Mouse (Mus musculus) macrophage (primary cell): ENCODE results near the gene D330045A20Rik. TPM values are rescaled to one million over a fixed set of nuclear protein-coding genes. Genes with fewer than 3 reads are reported as not detected.
"Not testable (repeated sequence)": the region's sequence is repeated elsewhere in the genome, so short reads cannot be mapped to it uniquely, and the experiment has no call there.

ENCODE experiments used
- H3K27ac ChIP-seq: fragments of 350-480 bp; formaldehyde crosslinking; 2 replicates; pipeline ENCODE4 v1.9.0; 2021
- H3K36me3 ChIP-seq: fragments of 350-480 bp; formaldehyde crosslinking; 2 replicates; pipeline ENCODE4 v1.9.0; 2021; ENCODE audit errors: inconsistent target
- H3K4me3 ChIP-seq: fragments of 350-480 bp; formaldehyde crosslinking; 2 replicates; pipeline ENCODE4 v1.9.0; 2021; ENCODE audit errors: inconsistent target
- H3K79me2 ChIP-seq: fragments of 350-480 bp; formaldehyde crosslinking; 2 replicates; pipeline ENCODE4 v1.9.0; 2021; ENCODE audit errors: inconsistent target
- WGBS: methylation state at CpG from one replicate; pipeline ENCODE4 v1.1.7; 2026; ENCODE audit warnings: inconsistent platforms; ENCODE audit not compliant: missing documents; 5-methylcytosine and 5-hydroxymethylcytosine counted together
- polyA plus RNA-seq: library from polyadenylated mRNA; stranded (reverse); fragments of 250-400 nt; gene quantifications from 3 replicates; pipeline ENCODE4 v1.2.4, GENCODE M21; 2018; ENCODE audit warnings: inconsistent platforms
- total RNA-seq, 78 experiments: library from RNA; depleted of rRNA; stranded (reverse); fragments of 250-400 nt; gene quantifications; 1 replicate in 9 of 78; 2 replicates in 24 of 78; 3 replicates in 43 of 78; 4 replicates in 2 of 78; pipeline ENCODE4 v1.2.4; 2018; ENCODE audit warnings: inconsistent platforms in 56 of 78

The D330045A20Rik gene
- total RNA-seq (2018; cell fraction: chromatin; rRNA removed) = 1 to 10 TPM in 11 of 26 experiments, under 1 TPM in 13, not detected in 2; 0.29 to 4.5 (median 0.97) TPM
- under 1 TPM; 0.09 to 0.95 (median 0.36) TPM for total RNA-seq (2018; cell fraction: cytosol; rRNA removed)
- 1 to 10 TPM in 8 of 26 experiments, under 1 TPM in 17, not detected in 1; 0.21 to 5.8 (median 0.72) TPM for total RNA-seq (2018; cell fraction: nucleus; rRNA removed)
- 0.12 to 1.6 TPM (median 0.36 TPM) in 3 replicates for polyA plus RNA-seq

DNA sequence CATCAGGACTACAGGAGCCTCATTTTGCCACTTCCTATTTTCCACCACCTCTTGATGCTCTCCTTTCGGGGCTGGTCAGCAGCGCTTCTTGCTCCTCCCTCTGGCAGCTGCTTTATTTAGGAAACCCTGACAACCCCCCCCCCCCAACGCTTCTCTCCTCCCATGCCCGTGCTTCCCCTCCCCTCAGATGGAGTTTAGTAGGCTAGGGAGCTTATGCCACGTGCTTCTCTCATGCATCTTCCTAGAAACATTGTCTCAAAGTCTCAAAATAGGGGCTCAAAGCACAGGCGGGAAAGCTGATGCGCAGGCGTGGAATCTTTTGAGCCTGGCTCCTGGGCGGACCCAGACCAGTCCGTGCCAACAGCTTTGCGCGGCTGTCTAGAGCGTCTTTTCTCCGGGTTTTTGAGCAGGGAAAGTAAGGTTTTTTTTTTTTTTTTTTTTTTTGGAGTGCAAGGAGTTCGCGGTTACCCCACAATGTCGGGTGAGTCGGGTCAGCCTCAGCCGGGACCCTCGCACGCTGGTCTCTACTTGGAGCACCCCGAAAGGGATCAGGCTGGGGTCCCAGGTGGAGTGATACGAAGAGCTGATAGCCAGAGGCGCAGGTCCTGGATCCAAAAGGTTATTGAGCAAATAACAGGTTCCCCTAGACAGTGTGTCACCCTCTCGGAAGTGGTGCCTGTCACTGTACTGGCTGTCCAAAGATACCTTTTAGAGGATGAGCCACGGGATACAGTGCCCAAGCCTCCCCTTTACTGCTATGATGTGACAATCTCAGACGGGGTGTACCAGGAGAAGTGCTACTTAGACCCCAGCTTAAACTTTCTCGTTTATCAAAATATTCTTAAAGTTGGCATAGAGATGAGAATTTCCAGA lies at the start of gene D330045A20Rik:
D330045A20Rik (plus strand) TSS at position 346 of the 873 bp plus-strand sequence.
- H3K79me2 ChIP-seq = no peaks in the 10 kb centered on the region
- peak within 1 kb of the TSS; percentile 29 for H3K4me3 ChIP-seq
- H3K36me3 ChIP-seq = no peaks in the 10 kb centered on the region
- WGBS = 26% methylated on average over 14 of the region's 28 CpGs
- H3K27ac ChIP-seq = no peak within 1 kb of the TSS

DNA sequence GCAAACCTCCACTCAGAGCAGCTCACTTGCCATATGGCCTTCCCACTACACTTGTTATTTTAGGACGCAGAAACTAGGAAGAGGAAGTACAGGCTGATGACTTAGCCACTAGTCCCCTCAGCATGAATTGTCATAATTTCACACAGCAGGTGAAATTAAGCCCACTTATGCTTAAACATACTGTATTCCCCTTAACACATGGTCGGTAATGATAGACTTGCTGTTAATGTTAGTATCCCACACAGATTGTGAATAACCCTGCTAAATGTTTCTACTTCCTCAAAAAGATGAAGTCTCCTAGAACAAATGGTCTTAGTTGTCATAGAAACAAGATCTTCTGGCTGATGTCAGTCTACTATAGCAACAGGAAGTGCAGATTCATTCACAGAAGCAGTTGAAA lies 47.6 kb upstream of the D330045A20Rik start:
- Histone ChIP-seq H3K36me3 (no peaks in the 10 kb centered on the region), H3K4me3 (no peak overlapping the region), H3K79me2 (no peaks in the 10 kb centered on the region), H3K27ac (peak overlapping the region; percentile 41)
- 30% methylated on average over 2 of the region's 2 CpGs for WGBS

DNA sequence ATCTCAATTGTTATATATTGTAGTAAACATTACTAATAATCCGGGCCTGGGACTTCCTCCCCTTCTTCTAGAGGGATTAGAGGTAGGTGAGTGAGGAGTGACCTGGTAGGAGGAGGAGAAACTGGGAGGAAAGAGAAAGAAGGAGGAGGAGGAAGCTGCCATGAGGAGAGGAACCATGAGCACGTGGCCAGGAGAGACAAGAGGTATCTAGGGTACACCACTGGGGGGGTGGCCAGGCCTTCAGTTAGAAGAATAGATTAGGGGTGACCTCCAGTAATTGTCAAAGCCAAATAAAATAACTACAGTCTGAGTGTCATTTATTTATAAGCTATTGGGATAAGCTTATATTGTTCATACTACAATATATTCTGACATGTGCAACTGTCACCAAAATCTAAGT lies 45.0 kb upstream of the D330045A20Rik start:
- Histone ChIP-seq H3K27ac (no peak overlapping the region), H3K79me2 (no peaks in the 10 kb centered on the region), H3K36me3 (no peaks in the 10 kb centered on the region), H3K4me3 (no peak overlapping the region)
- 80% methylated on average over 2 of the region's 2 CpGs for WGBS

DNA sequence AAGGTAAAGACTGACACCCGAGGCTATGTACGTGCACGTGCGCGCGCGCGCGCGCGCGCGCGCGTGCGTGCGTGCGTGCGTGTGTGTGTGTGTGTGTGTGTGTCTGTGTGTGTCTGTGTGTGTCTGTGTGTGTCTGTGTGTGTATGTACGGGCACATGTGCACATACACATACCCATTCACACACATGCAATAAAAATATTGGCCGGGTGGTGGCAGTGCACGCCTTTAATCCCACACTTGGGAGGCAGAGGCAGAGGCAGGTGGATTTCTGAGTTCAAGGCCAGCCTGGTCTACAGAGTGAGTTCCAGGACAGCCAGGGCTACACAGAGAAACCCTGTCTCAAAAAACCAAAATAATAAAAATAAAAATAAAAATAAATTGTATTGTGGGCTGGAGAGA lies 39.1 kb upstream of the D330045A20Rik start:
- not testable (repeated sequence) for H3K36me3 ChIP-seq, H3K27ac ChIP-seq, H3K79me2 ChIP-seq, H3K4me3 ChIP-seq
- WGBS = 89% methylated on average over 18 of the region's 22 CpGs

DNA sequence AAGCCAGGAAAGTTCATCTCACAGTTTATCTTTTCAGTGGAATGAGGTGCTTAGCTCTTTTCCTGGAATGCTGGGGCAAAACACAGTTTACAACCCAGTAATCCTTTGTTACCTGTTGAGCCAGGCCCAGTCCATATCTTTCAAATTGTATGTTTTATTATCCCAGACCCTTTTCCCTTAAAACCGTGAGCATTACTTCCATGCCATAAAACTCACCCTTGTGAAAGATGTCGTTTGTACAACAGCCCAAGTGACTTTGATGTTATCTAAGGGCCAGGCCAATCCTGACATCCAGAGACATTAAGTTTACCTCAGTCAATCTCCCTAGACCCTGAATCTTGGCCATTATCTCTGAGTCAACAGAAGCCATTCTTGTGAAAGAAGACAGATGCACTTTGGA lies 23.4 kb upstream of the D330045A20Rik start:
- no peaks in the 10 kb centered on the region for H3K79me2 ChIP-seq
- WGBS = 49% methylated on average over 2 of the region's 2 CpGs

DNA sequence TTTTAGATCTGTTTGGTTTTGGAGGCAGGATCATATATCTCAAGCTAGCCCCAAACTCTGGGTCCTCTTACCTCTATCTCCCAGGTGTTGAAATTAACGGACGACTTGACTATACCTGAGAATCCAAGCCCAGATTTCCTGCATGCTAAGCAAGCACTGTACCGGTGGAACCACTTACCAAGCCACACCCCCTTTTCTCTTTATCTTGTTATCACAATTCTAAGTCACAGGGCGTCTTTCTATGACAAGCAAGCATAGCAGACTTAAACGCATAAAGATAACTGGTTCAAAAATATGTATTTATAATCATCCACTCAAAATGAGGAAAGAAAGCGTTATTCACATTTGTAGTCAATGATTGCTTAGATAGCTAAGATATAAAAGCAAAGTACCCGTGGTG lies 1.9 kb downstream of the D330045A20Rik start:
- H3K4me3 ChIP-seq = no peak overlapping the region
- H3K27ac ChIP-seq = no peak overlapping the region
- H3K36me3 ChIP-seq = no peaks in the 10 kb centered on the region
- H3K79me2 ChIP-seq = no peaks in the 10 kb centered on the region
- WGBS = 66% methylated on average over 7 of the region's 7 CpGs

More for the DNA sequence above, 23.4 kb upstream of the D330045A20Rik start:
- Histone ChIP-seq H3K4me3 (no peak overlapping the region), H3K27ac (no peak overlapping the region), H3K36me3 (no peaks in the 10 kb centered on the region)

DNA sequence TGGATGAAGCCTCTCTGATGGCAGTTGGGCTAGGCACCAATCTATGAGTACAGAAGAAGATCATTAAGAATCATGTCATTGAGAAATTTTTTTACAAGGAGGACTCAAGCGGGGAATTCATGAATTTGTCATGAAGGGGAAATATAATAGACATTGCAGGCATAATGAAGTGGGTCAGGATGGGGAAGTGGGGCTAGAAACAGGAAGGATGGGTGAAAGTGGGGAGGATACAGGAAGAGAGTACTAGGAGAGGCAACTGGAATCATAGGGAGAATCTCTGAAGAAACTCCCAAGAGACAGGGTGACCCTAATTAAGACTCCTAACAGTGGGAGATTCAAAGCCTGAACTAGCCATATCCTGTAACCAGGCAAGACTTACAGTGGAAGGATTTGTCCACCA lies 4.8 kb downstream of the D330045A20Rik start:
- H3K27ac ChIP-seq = no peak overlapping the region
- H3K79me2 ChIP-seq = no peaks in the 10 kb centered on the region
- H3K4me3 ChIP-seq = no peak overlapping the region
- 50% methylated on average over 1 of the region's 1 CpGs for WGBS
- no peaks in the 10 kb centered on the region for H3K36me3 ChIP-seq

DNA sequence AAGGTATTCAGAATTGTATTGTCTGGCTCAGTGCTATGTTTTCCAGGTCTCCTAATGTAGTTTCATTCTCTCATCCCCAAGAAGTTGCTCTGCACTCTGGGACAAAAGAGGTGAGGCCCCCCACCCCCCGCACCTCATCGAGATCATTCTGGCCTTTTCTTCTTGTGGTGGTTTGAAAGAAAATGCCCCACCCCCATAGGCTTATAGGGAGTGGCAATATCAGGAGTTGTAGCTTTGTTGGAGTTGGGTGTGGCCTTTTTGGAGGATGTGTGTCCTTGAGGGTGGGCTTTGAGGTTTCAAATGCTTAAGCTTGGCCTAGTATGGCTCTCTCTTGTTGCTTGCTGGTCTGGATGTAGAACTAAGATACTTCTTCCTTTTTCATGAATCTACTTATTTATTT lies 36.0 kb downstream of the D330045A20Rik start:
- Histone ChIP-seq H3K36me3 (no peaks in the 10 kb centered on the region), H3K27ac (no peak overlapping the region), H3K79me2 (no peaks in the 10 kb centered on the region), H3K4me3 (no peak overlapping the region)
- WGBS = 96% methylated on average over 2 of the region's 2 CpGs

DNA sequence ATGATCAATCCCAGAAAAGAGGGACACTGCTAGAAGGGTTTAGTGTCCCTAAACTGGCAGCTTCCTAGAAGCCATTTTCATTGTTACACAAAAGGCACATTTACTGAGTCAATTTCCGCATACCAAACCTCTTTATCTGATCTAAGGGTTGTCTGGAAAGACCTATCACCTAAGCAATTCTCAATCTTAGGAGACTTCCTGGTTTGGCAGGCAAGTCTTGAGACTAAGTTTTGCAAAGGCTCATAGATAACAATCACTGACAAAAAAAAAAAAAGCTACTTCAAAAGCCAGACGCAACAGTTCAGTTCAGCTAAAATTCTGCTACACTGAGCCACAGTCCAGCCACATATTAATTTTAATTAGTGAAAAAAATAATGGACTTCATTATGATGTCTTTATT lies 39.1 kb downstream of the D330045A20Rik start:
- no peak overlapping the region for H3K4me3 ChIP-seq
- no peak overlapping the region for H3K27ac ChIP-seq
- H3K36me3 ChIP-seq = no peaks in the 10 kb centered on the region
- no peaks in the 10 kb centered on the region for H3K79me2 ChIP-seq
- 100% methylated on average over 2 of the region's 2 CpGs for WGBS

DNA sequence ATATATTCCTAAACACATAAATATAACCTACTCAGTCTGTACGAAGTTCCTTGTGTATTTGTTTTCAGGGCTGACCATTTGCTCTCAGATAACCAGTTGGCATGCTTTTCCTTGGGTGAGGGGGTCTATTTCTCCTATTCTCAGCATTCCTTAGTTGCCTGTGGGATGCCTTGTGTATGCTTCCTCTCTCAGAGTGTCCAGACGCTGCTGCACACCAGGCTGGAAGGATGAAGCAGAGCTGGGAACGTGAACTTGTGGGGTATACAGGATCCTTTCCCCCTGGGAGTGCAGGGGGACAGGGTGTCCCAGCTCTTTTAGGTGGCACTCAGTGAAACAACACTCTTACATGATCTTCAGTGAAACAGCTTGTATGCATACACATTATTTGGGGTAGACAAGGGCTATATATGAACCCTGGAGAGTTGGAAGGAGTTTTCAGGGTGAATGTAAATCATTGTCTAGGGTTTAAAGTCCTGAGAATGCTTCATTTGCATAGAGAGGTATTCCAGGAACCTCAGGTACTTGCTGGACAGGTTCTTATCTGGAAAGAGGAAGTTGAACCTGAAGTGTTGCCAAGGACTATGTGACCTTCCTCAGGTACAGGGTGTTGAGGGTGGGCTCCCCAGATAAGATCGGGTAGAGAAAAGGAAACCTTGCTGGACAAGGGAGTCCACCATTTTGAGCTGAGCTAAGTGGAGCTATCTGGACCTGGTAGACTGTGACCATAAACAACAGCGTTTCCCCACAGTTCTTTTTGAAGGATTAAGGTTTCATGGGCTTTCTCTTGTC lies 44.3 kb downstream of the D330045A20Rik start:
- Histone ChIP-seq H3K27ac (no peak overlapping the region), H3K79me2 (no peaks in the 10 kb centered on the region), H3K4me3 (no peak overlapping the region), H3K36me3 (no peaks in the 10 kb centered on the region)
- WGBS = 76% methylated on average over 4 of the region's 5 CpGs

DNA sequence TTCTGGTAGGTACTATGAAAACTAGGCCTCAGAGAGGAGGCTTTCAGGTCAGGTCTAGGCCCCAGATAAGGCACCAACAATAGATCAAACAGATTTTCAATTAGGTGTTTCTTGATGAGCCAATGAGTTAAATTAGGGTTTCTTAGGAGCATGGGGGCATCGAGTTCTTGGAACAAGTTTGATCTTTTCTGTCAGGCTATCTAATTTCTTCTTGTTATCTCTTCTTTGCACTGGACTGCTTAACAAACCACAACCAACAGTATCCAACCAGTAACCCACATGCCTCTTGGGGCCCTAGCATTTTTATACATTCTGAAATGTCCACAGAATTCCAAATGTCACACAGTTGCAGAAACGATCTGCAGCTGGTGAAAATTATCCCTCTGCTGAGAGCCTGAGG lies 45.6 kb downstream of the D330045A20Rik start:
- Histone ChIP-seq H3K4me3 (no peak overlapping the region), H3K36me3 (no peaks in the 10 kb centered on the region), H3K27ac (no peak overlapping the region), H3K79me2 (no peaks in the 10 kb centered on the region)
- WGBS = 93% methylated on average over 2 of the region's 2 CpGs

DNA sequence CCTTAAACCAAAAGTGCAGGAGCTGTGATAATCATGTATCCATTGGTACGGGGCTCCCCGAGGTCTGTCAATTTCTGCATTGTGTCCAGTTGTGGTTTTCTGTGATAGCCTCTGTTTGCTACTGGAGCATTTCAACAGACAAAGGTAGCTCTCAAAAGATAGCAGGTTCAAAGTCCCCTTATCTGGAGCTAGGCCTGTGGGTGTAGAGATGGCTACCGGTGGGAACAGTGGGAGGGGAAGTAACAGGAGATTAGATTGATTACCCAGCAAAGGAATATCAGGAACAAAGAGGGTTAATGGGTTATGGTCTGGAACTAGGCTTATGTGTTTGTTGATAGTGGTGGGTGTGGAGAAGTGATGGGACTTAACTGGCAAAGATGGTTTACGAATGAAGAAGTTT lies 46.8 kb downstream of the D330045A20Rik start:
- no peak overlapping the region for H3K27ac ChIP-seq
- 93% methylated on average over 4 of the region's 4 CpGs for WGBS

DNA sequence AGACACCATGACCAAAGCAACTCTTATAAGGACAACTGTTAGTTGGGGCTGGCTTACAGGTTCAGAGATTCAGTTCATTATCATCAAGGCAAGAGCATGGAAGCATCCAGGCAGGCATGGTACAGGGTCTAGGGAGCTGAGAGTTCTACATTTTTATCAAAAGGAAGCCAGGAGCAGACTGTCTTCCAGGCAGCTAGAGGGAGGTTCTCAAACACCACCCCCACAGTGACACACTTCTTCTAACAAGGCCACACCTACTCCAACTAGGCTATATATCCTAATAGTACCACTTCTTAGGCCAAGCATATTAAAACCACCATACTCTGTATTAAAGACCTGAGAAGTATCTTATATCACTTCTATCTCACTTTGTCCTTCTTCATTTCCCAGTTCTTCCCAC lies 49.5 kb downstream of the D330045A20Rik start:
- Histone ChIP-seq H3K36me3 (no peaks in the 10 kb centered on the region), H3K27ac (no peak overlapping the region), H3K79me2 (no peaks in the 10 kb centered on the region), H3K4me3 (no peak overlapping the region)

More for the DNA sequence above, 46.8 kb downstream of the D330045A20Rik start:
- Histone ChIP-seq H3K36me3 (no peaks in the 10 kb centered on the region), H3K79me2 (no peaks in the 10 kb centered on the region), H3K4me3 (no peak overlapping the region)

DNA sequence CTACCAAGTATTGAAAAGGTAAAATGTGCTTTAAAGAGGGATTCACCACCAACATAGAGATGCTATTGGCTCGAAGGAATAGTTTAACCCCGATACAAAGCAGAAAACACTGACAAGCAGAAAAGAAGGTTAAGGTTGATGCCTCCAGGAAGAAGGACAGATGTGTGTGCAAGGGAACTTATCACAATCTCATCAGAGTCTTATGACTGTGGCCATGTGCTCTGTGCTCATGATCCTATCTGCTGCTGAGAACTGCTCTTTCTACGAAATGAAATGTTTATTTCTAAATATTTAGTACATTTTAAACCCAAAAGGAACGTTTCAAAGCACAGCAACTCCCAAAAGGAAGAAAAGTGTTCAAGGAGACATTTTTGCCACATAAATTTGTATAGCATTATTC lies 52.1 kb downstream of the D330045A20Rik start:
- Histone ChIP-seq H3K4me3 (no peak overlapping the region), H3K27ac (no peak overlapping the region), H3K79me2 (no peaks in the 10 kb centered on the region), H3K36me3 (no peaks in the 10 kb centered on the region)
- 75% methylated on average over 4 of the region's 4 CpGs for WGBS
